Mouse (Mus musculus): Measurements from ENCODE around the gene Smcr8.

DNA sequence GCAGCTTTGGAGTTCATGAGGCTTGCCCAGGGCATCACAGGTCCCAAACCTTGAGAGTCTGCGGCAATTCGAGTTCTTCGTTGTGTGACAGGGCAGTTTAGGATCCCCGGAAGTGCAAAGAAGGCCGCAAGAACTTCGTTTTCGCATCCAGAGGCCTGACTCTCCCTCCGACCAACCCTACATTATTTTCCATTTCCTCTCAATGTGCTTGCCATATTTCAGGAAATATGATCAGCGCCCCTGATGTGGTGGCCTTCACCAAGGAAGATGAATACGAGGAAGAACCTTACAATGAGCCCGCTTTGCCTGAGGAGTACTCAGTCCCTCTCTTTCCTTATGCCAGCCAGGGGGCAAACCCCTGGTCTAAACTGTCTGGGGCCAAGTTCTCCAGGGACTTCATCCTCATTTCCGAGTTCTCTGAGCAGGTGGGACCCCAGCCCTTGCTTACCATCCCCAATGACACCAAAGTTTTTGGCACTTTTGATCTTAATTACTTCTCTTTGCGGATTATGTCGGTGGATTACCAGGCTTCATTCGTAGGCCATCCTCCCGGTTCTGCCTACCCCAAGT is 562 bp downstream of the Smcr8 start:
- TF ChIP-seq CHD2 (IDR thresholded peaks at IDR 0.05; ENCODE audit: low read depth, low read length) (no peak), ZC3H11A (IDR thresholded peaks at IDR 0.05; ENCODE audit: borderline replicate concordance, low read depth, low read length) (no peak)

All from ES-E14 (cell line).